Mouse (Mus musculus) spleen, adult 2 months (tissue): ENCODE results near the gene Inava.

ENCODE experiments used
- CTCF ChIP-seq: fragments of 200-500 bp; IDR thresholded peaks from 2 replicates; pipeline ENCODE4 v1.5.1; 2011; ENCODE audit warnings: mild to moderate bottlenecking, inconsistent platforms; ENCODE audit not compliant: insufficient read depth, insufficient read length, insufficient replicate concordance; ENCODE audit errors: extremely low read depth
- POLR2A ChIP-seq: fragments of 200-500 bp; IDR thresholded peaks from 2 replicates; pipeline ENCODE4 v1.6.1; 2011; ENCODE audit warnings: low read depth, low read length, inconsistent platforms

GRCm38 (mm10) chr1:136233892-136234594 lies at the start of gene Inava:
- TF ChIP-seq POLR2A (no peak), CTCF (no peak)
